ENCODE assay signal across 17 mouse cellular contexts in the genomic region with DNA sequence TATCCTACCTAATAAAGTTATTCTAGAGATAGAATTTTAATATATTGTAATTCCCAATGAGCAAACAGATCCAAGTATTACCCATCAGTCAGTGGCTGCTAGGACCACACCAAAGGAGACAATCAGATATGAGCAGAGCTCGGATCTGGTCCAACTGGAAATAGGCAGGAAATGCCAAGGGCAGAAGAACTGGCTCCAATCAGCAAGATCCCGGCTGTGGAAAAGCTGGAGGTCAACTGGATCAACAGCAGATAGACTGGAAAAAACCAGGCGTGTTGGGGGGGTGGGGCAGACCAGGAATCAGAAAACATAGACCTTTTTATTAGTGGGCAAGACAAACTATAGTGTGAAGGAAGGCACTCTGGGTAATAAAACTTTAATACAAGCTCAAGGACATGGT.
DNase-seq lines count a peak whose midpoint lies in the region; ATAC-seq and TF ChIP-seq lines count a peak whose summit lies in the region.
"Had no signal": no experiment of that assay in that cellular context is flagged by ENCODE, and none has a peak within 500 bp of the region (broad histone marks: within the 10 kb centered on the region; RNA-seq: fewer than 3 reads in every experiment).

No protein-coding gene starts in this region.

- 56% methylated on average over 3 of the region's 3 CpGs for WGBS in kidney, embryonic 14.5 days
- WGBS in kidney, postnatal 0 days = 45% methylated on average over 3 of the region's 3 CpGs
- 31% methylated on average over 3 of the region's 3 CpGs for WGBS in lung, postnatal 0 days
- 80% methylated on average over 3 of the region's 3 CpGs for WGBS in forebrain, embryonic 13.5 days

- H3K36me3 ChIP-seq in kidney, embryonic 14.5 days (ENCODE audit: control insufficient read depth, insufficient read depth, low read length) = no peaks in the 10 kb centered on the region
- no peaks in the 10 kb centered on the region for H3K36me3 ChIP-seq in kidney, postnatal 0 days (ENCODE audit: insufficient read depth, low read length)
- H3K36me3 ChIP-seq in lung, postnatal 0 days (ENCODE audit: insufficient read depth, low read length) = no peaks in the 10 kb centered on the region
- H3K36me3 ChIP-seq in forebrain, embryonic 13.5 days (ENCODE audit: poor library complexity, severe bottlenecking) = no peaks in the 10 kb centered on the region
- H3K36me3 ChIP-seq: heart, embryonic 10.5 days; hindbrain, embryonic 15.5 days; neural tube, embryonic 12.5 days had no signal

- H3K27me3 ChIP-seq in kidney, embryonic 14.5 days (ENCODE audit: control insufficient read depth, insufficient read depth, low read length) = no peaks in the 10 kb centered on the region
- H3K27me3 ChIP-seq in kidney, postnatal 0 days (ENCODE audit: insufficient read depth, low read length) = no peaks in the 10 kb centered on the region
- H3K27me3 ChIP-seq in lung, postnatal 0 days (replicated peaks; ENCODE audit: insufficient read depth, low read length) = no peaks in the 10 kb centered on the region
- H3K27me3 ChIP-seq in forebrain, embryonic 13.5 days = no peaks in the 10 kb centered on the region
- H3K27me3 ChIP-seq: CH12.LX; hindbrain, embryonic 15.5 days; neural tube, embryonic 12.5 days had no signal

- no peak for TF ChIP-seq CTCF in kidney, postnatal 0 days (IDR thresholded peaks at IDR 0.05; ENCODE audit: low read depth)
- no peak for TF ChIP-seq CTCF in lung, postnatal 0 days (IDR thresholded peaks at IDR 0.05)
- TF ChIP-seq CTCF in layer of hippocampus, adult 2 months (conservative IDR thresholded peaks at IDR 0.05) = no peak

- H3K4me2 ChIP-seq in kidney, embryonic 14.5 days (replicated peaks; ENCODE audit: low read depth, low read length) = no peak overlapping the region
- no peak overlapping the region for H3K4me2 ChIP-seq in kidney, postnatal 0 days (ENCODE audit: low read length)
- no peak overlapping the region for H3K4me2 ChIP-seq in lung, postnatal 0 days (replicated peaks; ENCODE audit: low read depth, low read length)
- H3K4me2 ChIP-seq in forebrain, embryonic 13.5 days = no peak overlapping the region
- H3K4me2 ChIP-seq: hindbrain, embryonic 15.5 days; lung, embryonic 14.5 days; neural tube, embryonic 12.5 days had no signal

- intact Hi-C loops in gastrocnemius, postnatal 36 days (cut with DNase I) = no loop called here

- no peak overlapping the region for H3K4me3 ChIP-seq in kidney, embryonic 14.5 days (ENCODE audit: low read length)
- no peak overlapping the region for H3K4me3 ChIP-seq in kidney, postnatal 0 days (replicated peaks; ENCODE audit: low read depth, low read length)
- no peak overlapping the region for H3K4me3 ChIP-seq in lung, postnatal 0 days (ENCODE audit: low read depth, low read length)
- no peak overlapping the region for H3K4me3 ChIP-seq in layer of hippocampus, adult 2 months
- H3K4me3 ChIP-seq in forebrain, embryonic 13.5 days = no peak overlapping the region
- H3K4me3 ChIP-seq: heart, embryonic 10.5 days; hindbrain, embryonic 15.5 days; neural tube, embryonic 12.5 days had no signal

- DNase-seq in kidney, adult 18-20 months = peak; percentile 25
- peak; percentile 7 for DNase-seq in kidney, postnatal 0 days (ENCODE audit: low spot score)
- DNase-seq in lung, postnatal 0 days (ENCODE audit: low spot score) = peak; percentile 31
- DNase-seq in gastrocnemius, postnatal 36 days = no peak
- DNase-seq in layer of hippocampus, adult 2 months (ENCODE audit: low spot score in 2 of 2) = no peak
- DNase-seq: cerebellum, postnatal 14 days; gastrocnemius, postnatal 25 days; left cerebral cortex, postnatal 4 days; lung, embryonic 14.5 days; thymus, postnatal 14 days had no signal

- peak; percentile 53 for TF ChIP-seq EP300 in lung, postnatal 0 days (IDR thresholded peaks at IDR 0.05)

- no peaks in the 10 kb centered on the region for H3K4me1 ChIP-seq in kidney, embryonic 14.5 days (ENCODE audit: control insufficient read depth, insufficient read depth, low read length)
- H3K4me1 ChIP-seq in kidney, postnatal 0 days (replicated peaks; ENCODE audit: insufficient read depth, low read length) = no peaks in the 10 kb centered on the region
- no peaks in the 10 kb centered on the region for H3K4me1 ChIP-seq in lung, postnatal 0 days (ENCODE audit: insufficient read depth, low read depth, low read length)
- H3K4me1 ChIP-seq in forebrain, embryonic 13.5 days = no peaks in the 10 kb centered on the region
- H3K4me1 ChIP-seq: heart, embryonic 10.5 days; hindbrain, embryonic 15.5 days; neural tube, embryonic 12.5 days had no signal

- no peak for ATAC-seq in kidney, embryonic 14.5 days (ENCODE audit: low FRiP score, low TSS enrichment)
- no peak for ATAC-seq in kidney, postnatal 0 days (replicated peaks; ENCODE audit: low FRiP score, low read depth)
- ATAC-seq in lung, postnatal 0 days = no peak
- ATAC-seq in forebrain, embryonic 13.5 days = no peak
- ATAC-seq: intestine, embryonic 16.5 days had no signal

- no peaks in the 10 kb centered on the region for H3K9me3 ChIP-seq in kidney, embryonic 14.5 days (ENCODE audit: control insufficient read depth, low read length)
- no peaks in the 10 kb centered on the region for H3K9me3 ChIP-seq in kidney, postnatal 0 days (replicated peaks; ENCODE audit: low read length)
- H3K9me3 ChIP-seq in lung, postnatal 0 days (ENCODE audit: low read length) = no peaks in the 10 kb centered on the region
- H3K9me3 ChIP-seq in forebrain, embryonic 13.5 days (replicated peaks) = no peaks in the 10 kb centered on the region
- H3K9me3 ChIP-seq: heart, embryonic 10.5 days; hindbrain, embryonic 15.5 days; neural tube, embryonic 12.5 days had no signal

- H3K27ac ChIP-seq in kidney, embryonic 14.5 days (ENCODE audit: low read depth, low read length) = no peak overlapping the region
- no peak overlapping the region for H3K27ac ChIP-seq in kidney, postnatal 0 days
- H3K27ac ChIP-seq in lung, postnatal 0 days (ENCODE audit: low read length) = no peak overlapping the region
- no peak overlapping the region for H3K27ac ChIP-seq in layer of hippocampus, adult 2 months
- no peak overlapping the region for H3K27ac ChIP-seq in forebrain, embryonic 13.5 days
- H3K27ac ChIP-seq: heart, embryonic 10.5 days; hindbrain, embryonic 15.5 days; neural tube, embryonic 12.5 days had no signal

- H3K9ac ChIP-seq in kidney, embryonic 14.5 days (ENCODE audit: low read depth, low read length) = no peak overlapping the region
- H3K9ac ChIP-seq in kidney, postnatal 0 days (ENCODE audit: low read depth, low read length) = no peak overlapping the region
- H3K9ac ChIP-seq in lung, postnatal 0 days (replicated peaks; ENCODE audit: low read depth) = no peak overlapping the region
- H3K9ac ChIP-seq in forebrain, embryonic 13.5 days = no peak overlapping the region
- H3K9ac ChIP-seq: hindbrain, embryonic 15.5 days; lung, embryonic 14.5 days; neural tube, embryonic 12.5 days had no signal

Comparison
In these comparisons a context has a peak if more than half of its experiments do, and no peak if none do; other contexts are left out.
1. DNase-seq: peak in kidney, adult 18-20 months (single experiment), kidney, postnatal 0 days (single experiment) and lung, postnatal 0 days (single experiment); none in gastrocnemius, postnatal 36 days (0 of 2) and layer of hippocampus, adult 2 months (0 of 2).